Mouse (Mus musculus) left cerebral cortex, postnatal 36 days (tissue): Measurements from ENCODE around the gene Resp18. TPM values are rescaled to one million over a fixed set of nuclear protein-coding genes. Genes with fewer than 3 reads are reported as not detected.
A peak's percentile ranks its signal among the peaks of the same experiment; 100 is the strongest.
"Not testable (repeated sequence)": the region's sequence is repeated elsewhere in the genome, so short reads cannot be mapped to it uniquely, and the experiment has no call there.

Experiments used
- DNase-seq, 2 experiments: peaks; one replicate each; pipeline ENCODE4 v3.0.0; 2021 to 2022; ENCODE audit warnings: low spot score in 2 of 2, mixed read lengths in 1 of 2
- intact Hi-C: fragments of 180-260 bp; cut with DNase I; formaldehyde crosslinking; loops from one replicate; pipeline ENCODE4 v1.15.1; 2025
- total RNA-seq, 2 experiments: library from RNA; stranded (reverse); gene quantifications; 2 replicates each; pipeline ENCODE4 v1.2.3; 2021

Resp18 gene
- total RNA-seq, 2 experiments from 2014 or later = 122 to 146 TPM

DNA sequence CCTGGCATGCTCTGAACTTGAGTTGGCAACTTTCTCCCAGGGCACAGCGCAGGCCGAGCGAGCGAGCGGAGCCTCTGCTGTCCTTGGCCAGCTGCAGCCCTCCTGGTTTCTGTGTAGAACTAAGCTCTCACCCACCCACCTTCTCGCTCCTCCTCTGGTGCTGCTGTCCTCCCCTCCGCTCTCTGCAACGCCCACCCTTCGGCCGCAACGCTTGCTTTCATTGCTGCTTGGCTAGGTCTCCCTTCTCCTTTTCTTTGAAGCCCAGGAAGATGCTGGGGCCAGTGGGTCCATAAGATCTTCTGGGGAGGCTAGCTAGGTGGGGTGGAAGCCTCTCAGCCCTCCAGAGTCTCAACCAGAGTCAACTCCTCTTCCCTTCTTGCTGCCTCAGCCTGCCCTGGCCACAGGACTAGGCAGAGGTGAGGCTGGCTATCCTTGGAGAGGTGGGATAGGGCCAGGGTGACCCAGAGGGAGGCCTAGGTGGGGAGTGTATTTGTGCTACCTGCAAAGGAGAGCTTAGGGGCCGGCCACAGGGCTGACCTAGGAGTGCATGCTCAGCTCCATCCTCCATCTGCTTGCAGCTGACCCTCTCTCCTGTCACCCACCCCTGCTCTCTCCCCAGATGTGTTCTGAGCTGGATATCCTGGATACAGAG, 33.9 kb downstream of the Resp18 start:
- DNase-seq = peak in 1 of 2 experiments; percentile 51
- intact Hi-C loops = no loop called here

DNA sequence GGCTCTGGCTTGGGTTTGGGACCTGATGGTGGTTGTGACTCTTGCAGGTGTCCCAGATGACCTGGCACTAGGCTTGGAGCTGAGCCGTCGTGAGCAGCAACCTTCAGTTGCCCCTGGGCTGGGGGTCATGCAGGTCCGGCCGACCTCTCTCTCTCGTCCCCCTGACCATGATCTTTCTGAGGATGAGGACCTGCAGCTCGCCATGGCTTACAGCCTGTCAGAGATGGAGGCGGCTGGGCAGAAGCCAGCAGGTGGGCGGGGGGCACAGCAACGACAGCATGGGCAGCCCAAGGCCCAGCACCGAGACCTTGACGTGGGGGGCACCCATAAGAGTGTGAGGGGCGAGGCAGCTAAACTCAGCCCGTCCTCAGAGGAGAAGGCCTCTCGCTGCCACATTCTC, 34.8 kb downstream of the Resp18 start:
- intact Hi-C loops = no loop called here
- no peak for DNase-seq

DNA sequence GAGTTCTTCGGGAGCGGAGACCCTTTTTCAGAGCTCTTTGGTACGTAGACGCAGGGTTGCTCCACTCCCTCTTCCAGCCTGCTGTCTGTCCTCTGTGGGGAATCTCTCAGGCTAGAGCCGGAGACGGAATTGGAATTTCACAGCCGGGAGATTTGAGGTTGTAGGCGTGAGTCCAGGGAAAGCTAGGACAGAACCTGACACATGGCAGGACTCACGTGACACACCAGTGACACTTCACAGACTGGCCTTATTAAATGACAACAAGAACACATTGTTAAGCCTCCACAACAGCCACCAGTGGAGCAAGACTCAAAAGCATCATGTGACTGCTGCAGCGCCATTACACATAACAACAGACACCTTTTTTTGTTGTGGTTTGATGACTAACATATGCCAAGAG, 38.6 kb downstream of the Resp18 start:
- intact Hi-C loops = no loop called here

DNA sequence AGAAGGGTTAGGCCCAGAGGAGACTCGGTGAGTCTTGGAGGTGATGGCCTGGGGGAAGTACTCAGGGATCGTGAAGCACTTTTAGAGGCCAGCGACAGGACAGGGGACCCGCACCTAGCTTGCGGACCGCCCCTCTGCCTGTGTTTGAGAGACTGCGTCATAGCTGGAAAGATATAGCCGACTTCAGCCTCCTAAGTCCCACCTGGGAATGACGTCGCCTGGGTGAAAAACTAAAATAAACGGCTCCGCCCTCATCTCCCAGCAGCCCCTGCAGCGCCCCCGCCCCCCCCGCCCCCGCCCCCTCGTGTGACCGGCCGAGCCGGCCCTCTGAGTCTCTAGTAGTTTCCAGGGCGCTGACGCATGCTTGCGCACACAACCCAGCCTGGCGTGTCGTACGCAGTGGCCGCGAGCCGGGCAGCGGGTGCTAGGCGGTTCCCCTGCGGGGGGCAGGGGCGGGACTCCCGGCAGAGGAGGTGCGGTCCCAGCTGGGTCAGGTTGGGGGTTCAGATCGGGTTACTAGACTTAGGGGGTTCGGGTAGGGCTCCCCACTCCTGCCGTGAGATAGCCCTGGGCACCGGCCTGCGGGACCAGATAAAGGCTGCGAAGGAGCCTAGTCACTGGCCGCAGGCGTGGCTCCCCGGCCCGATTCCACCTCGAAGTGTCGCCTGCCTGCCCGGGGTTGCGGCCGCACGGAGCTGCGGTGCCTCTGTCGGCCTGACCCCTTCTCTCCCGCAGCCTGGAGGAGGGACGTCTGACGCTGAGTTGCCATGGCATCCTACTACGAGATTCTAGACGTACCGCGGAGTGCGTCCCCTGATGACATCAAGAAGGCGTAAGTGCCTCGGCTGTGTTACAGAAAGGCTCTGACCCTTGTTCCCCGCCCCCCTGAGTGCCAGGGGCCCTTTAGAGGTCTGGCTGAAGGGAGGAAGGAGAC, 41.8 kb downstream of the Resp18 start, which contains the start of gene Dnajb2:
Dnajb2 (plus strand) TSS at position 290 of the 934 bp plus-strand sequence.
- peak; percentile 85 to 86 for DNase-seq
- intact Hi-C loops = loop anchor here (1.0 kb wide), 1 partner anchor 18 kb away; no protein-coding TSS in a partner anchor

More for the DNA sequence above, 38.6 kb downstream of the Resp18 start:
- DNase-seq = peak in 1 of 2 experiments; percentile 35

DNA sequence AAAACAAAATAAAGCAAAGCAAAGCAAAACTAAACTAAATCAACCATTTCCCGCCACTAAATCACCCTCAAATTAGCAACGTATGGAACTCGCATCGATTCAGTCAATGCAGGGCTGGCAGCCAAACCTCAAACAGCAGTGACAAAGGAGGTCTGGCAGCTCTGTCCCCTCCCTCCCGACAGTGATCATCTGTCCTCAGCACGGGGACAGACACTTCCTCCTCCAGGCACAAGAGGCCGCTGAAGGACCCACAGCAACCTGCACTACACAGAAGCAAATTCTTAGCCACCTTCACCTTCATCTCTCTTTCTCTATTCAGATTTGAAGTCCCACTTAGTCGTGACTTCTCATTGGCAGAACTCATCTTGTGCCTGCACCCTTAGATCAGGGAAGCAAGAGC, 43.6 kb downstream of the Resp18 start:
- DNase-seq = peak in 1 of 2 experiments; percentile 62
- intact Hi-C loops = no loop called here

DNA sequence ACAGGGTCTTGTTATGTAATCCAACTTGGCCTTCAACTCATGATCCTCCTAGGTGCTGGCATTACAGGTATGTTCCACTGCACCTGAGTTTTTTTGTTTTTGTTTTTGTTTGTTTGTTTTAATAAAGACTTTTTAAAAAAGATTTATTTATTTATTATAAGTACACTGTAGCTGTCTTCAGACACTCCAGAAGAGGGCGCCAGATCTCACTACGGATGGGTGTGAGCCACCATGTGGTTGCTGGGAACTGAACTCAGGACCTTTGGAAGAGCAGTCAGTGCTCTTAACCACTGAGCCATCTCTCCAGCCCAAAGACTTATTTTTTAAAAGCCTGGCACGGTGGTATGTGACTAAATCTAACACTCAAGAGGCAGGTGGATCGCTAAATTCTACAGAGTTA, 45.7 kb downstream of the Resp18 start:
- intact Hi-C loops, DNase-seq: not testable (repeated sequence)

DNA sequence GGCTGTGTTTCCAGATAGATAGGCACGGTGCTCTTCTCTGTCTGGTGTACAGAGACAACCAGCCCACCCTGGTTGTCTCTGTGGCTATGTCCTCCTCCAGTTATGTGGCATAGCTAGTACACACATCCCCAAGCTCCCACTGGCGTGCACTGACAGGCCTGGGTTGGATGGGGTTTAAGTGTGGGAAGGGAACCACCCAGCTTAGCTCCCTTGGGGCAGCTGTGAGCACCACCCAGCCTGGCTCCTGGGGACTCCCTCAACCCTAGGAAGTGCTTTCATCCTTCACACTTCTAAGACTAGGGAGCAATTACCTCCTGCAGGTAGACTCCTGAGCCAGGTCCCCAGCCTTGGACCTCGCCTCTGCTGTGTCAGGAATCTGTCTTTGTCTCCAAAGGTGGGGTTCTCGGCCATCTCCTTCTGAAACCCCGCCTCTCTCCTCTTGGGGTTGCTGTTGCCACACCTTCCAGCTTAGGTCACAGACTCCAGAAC, 46.5 kb downstream of the Resp18 start, which contains the start of gene A630095N17Rik:
A630095N17Rik (minus strand) TSS at position 439 of the 489 bp plus-strand sequence.
- intact Hi-C loops = no loop called here
- no peak for DNase-seq

DNA sequence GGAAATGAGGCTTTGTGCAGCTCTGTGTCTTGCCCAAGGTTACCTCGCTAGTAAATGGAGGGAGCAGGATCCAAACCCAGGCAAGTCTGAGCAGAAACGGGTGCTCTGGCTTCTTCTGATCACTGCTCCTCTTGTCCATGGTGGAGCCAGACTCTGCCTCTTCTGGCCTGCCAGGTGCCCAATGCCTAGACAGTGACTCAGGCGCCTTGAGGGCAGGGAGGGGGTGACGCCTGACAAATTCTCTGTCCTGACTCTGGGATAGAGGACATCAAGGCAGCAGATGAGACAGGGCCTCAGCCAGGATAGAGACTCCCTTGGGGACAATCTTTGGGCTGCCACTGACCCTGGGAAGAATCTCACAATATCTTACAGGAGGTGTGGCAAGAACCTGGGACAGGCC, 47.0 kb downstream of the Resp18 start:
- DNase-seq = no peak
- intact Hi-C loops = no loop called here

DNA sequence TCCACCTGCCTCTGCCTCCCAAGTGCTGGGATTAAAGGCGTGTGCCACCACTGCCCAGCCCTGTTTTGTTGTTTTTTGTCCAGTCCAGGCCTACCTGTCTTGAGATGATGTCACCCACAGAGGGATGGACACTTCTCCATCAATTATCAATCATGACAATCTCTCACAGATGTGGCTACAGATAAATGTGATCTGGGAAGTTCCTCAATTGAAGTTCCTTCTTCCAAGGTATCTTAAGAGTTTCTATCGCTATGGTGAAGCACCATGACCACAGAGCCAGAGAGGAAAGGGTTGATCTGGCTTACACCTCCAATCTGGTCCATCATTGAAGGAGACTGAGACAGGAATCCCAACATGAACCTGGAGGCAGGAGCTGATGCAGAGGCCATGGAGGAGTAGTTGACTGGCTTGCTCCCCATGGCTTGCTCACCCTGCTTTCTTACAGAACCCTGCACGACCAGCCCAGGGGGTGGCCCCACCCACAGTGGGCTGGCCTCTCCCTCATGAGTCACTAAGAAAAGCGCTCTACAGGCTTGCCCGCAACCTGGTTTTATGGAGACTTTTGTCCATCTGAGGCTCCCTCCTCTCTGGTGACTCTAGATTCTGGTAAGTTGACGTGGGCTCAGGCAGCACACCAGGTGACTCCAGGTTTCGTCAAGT, 47.8 kb downstream of the Resp18 start:
- intact Hi-C loops = no loop called here
- no peak for DNase-seq

DNA sequence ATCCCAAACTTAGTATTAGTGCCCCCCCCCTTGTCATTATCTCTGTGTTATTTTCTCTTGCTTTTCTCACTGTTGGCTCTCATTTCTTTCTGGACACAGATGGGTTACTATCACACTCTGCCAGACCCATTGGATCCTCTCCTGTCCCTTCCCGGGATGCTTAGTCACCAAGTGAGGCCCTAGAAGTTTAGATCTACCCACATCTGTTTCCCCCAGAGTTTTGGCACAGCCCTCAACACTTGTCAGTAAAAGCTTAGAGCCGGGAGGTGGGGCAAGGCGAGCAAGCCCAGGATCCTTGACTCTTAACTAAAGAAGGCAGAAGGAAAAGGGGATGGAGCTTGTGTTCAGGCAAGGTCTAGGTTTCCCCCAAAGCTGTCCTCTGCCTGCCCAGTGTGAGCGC, 49.1 kb downstream of the Resp18 start:
- intact Hi-C loops = no loop called here
- DNase-seq = no peak

DNA sequence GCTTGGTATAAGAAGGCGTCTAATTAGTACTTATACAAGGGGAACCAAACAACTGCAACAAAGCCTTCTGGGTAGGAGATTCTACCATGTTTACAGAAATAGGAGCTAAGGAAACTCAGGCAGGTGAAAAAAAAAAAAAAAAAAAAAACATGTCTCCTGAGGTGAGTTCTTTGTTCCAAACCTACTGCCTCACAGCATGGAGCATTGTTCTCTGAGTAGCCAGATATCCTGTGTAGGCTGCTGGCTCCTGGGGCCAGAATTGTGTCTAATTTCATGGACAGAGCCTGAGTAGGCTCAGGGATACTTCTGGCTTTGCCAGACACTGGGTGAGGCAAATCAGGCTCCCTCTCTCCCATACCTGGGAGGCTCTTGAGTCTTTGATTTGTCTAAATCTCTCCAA, 50.6 kb downstream of the Resp18 start:
- no peak for DNase-seq
- intact Hi-C loops = no loop called here

DNA sequence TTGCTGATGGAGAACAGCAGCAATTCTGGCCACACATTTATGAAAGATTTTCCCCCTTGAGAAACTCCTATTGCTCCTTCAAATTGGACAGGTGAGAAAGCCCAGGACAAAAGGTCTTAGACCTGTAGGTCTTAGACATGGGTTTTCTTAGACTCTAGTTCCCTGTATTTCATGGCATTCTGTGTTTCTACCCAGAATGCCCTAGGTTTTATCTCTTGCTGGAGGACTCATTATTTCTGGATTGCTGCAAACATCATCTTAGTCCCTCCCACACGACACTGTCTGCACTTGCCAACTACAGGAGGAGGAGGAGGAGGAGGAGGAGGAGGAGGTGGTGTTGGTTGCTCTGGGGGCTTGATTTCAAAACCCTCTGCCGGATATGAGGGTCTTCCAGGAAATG, 52.1 kb downstream of the Resp18 start:
- DNase-seq = no peak
- intact Hi-C loops = no loop called here

DNA sequence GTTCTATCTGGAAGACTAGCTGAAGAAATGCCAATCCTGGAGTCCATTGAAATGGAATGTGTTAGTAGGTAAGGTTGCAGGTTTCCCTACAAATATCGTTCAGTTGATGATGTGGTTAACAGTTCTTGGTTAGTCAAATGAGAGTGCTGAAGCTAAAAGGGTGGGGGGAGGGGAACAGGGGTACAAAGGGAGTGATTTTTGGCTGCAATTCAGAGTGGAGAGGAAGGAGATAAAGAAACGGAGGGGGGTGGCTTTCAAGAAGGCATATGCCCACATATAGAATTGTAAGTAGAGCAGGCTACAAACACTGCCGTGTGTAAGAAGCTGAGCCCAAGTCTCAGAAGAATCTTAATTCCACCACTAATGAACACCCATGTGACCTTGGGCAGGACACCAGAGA, 52.7 kb downstream of the Resp18 start:
- no peak for DNase-seq
- intact Hi-C loops = no loop called here

DNA sequence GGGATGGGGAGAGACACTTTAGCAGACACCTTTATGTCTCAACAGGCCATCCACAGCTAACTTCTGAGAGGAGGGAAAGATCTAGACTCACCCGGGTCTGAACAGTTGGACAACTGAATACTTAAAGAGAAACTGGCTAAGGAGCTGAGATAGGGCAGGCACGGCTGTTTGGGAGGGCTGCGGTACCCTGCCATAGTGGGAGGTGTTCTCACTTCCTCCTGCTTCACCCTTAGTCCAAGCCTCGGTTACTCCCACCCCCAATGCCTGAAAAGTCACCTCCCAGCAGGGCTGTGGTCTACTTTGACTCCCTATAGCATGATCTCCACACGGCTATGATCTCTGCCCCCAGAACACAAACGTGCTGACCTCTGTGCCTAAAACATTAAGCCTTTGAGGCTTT, 54.7 kb downstream of the Resp18 start:
- no peak for DNase-seq
- intact Hi-C loops = no loop called here

DNA sequence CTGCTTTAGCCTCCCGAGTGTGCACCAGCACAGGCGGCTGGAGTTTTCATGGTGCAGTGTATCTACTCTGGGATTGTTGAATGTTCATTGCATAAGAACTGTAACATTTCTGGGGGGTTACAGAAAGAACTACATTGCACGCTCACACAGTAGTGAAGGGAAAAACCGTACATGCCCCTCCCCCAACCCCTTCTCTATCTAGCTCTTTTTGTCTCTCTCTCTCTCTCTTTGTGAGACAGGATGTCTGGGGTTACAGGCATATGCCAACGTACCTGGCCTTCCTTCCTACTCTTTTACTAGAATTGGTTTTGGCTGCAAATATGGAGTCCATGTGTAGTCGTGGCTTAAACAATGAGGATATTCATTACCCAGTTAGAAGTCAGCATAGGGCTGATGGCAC, 55.3 kb downstream of the Resp18 start:
- intact Hi-C loops = no loop called here
- no peak for DNase-seq

Other genes starting within 250 kb of the Resp18 start
- gene Nhej1, start 153.2 kb downstream of the Resp18 start, total RNA-seq = 1 to 10 TPM; 1.7 to 3.4 TPM
- under 1 TPM; 0.84 to 0.88 TPM for gene Slc23a3, start 144.5 kb downstream of the Resp18 start, total RNA-seq
- 10 to 100 TPM; 28.8 to 32.6 TPM for gene Cnppd1, start 135.7 kb downstream of the Resp18 start, total RNA-seq
- 100 to 1,000 TPM; 184 to 202 TPM for gene Retreg2, start 135.6 kb downstream of the Resp18 start, total RNA-seq
- 10 to 100 TPM; 25.9 to 30.1 TPM for gene Zfand2b, start 109.8 kb downstream of the Resp18 start, total RNA-seq
- 10 to 100 TPM; 22.8 to 24.7 TPM for gene Abcb6, start 98.0 kb downstream of the Resp18 start, total RNA-seq
- gene Ankzf1, start 86.3 kb downstream of the Resp18 start, total RNA-seq = 10 to 100 TPM; 21.6 to 31.7 TPM
- 100 to 1,000 TPM; 138 to 146 TPM for gene Atg9a, start 86.2 kb downstream of the Resp18 start, total RNA-seq
- gene Glb1l, start 67.6 kb downstream of the Resp18 start, total RNA-seq = 10 to 100 TPM; 10.4 to 15.8 TPM
- gene Stk16, start 67.6 kb downstream of the Resp18 start, total RNA-seq = 10 to 100 TPM; 80.3 to 85.9 TPM
- 100 to 1,000 TPM; 579 to 672 TPM for gene Tuba4a, start 58.5 kb downstream of the Resp18 start, total RNA-seq
- gene A630095N17Rik, start 46.3 kb downstream of the Resp18 start, total RNA-seq = not detected
- 10 to 100 TPM; 91.6 to 97.6 TPM for gene Dnajb2, start 42.0 kb downstream of the Resp18 start, total RNA-seq
- gene Ptprn, start 13.9 kb downstream of the Resp18 start, total RNA-seq = 100 to 1,000 TPM; 468 to 499 TPM
- 10 to 100 TPM; 51.9 to 55.9 TPM for gene Dnpep, start 39.6 kb upstream of the Resp18 start, total RNA-seq
- 1 to 10 TPM in 1 of 2 experiments, under 1 TPM in 1; 0.84 to 1.5 TPM for gene Des, start 81.9 kb upstream of the Resp18 start, total RNA-seq
- gene Speg, start 96.9 kb upstream of the Resp18 start, total RNA-seq = 100 to 1,000 TPM; 173 to 212 TPM
- 10 to 100 TPM; 50.0 to 59.0 TPM for gene Gmppa, start 157.5 kb upstream of the Resp18 start, total RNA-seq
- gene Asic4, start 172.0 kb upstream of the Resp18 start, total RNA-seq = 10 to 100 TPM; 13.2 to 15.7 TPM
- 10 to 100 TPM; 75.3 to 86.3 TPM for gene Chpf, start 200.9 kb upstream of the Resp18 start, total RNA-seq
- 100 to 1,000 TPM in 1 of 2 experiments, 10 to 100 TPM in 1; 94.2 to 105 TPM for gene Tmem198, start 201.1 kb upstream of the Resp18 start, total RNA-seq
- gene Obsl1, start 228.0 kb upstream of the Resp18 start, total RNA-seq = 10 to 100 TPM; 25.4 to 33.2 TPM
- gene Inha, start 228.7 kb upstream of the Resp18 start, total RNA-seq = 10 to 100 TPM; 18.6 to 30.8 TPM
- gene Stk11ip, start 243.1 kb upstream of the Resp18 start, total RNA-seq = 10 to 100 TPM; 29.2 to 38.0 TPM